Mouse (Mus musculus) C2C12 (cell line): ENCODE results near the gene Hoxd10. TPM values are rescaled to one million over a fixed set of nuclear protein-coding genes. Genes with fewer than 3 reads are reported as not detected.

Experiments used
- H3K27me3 ChIP-seq: one replicate; pipeline ENCODE4 v1.6.1; 2011; ENCODE audit not compliant: control insufficient read depth, insufficient read depth, insufficient read length
- H3K36me3 ChIP-seq: one replicate; pipeline ENCODE4 v1.6.1; 2011; ENCODE audit not compliant: control insufficient read depth, insufficient read depth
- H3K4me3 ChIP-seq: one replicate; pipeline ENCODE4 v1.5.1; 2011; ENCODE audit warnings: mild to moderate bottlenecking, control low read depth; ENCODE audit not compliant: poor library complexity, insufficient read depth, severe bottlenecking
- H3K79me2 ChIP-seq: one replicate; pipeline ENCODE4 v1.6.1; 2011; ENCODE audit not compliant: control insufficient read depth, insufficient read depth
- H3K79me3 ChIP-seq: one replicate; pipeline ENCODE4 v1.6.1; 2011; ENCODE audit warnings: low read depth, control low read depth
- H3ac ChIP-seq: one replicate; pipeline ENCODE3; 2011; ENCODE audit warnings: low read depth; ENCODE audit not compliant: control insufficient read depth, insufficient read length
- CEBPB ChIP-seq: IDR thresholded peaks from one replicate; pipeline ENCODE4 v1.6.1; 2011; ENCODE audit warnings: low read depth, mild to moderate bottlenecking, control low read depth, moderate library complexity
- CTCF ChIP-seq: IDR thresholded peaks from one replicate; pipeline ENCODE4 v1.5.1; 2011; ENCODE audit not compliant: control insufficient read depth, insufficient read depth, insufficient read length
- FOSL1 ChIP-seq: IDR thresholded peaks from one replicate; pipeline ENCODE4 v1.8.0; 2011; ENCODE audit warnings: mild to moderate bottlenecking, low read length; ENCODE audit not compliant: poor library complexity, insufficient read depth, severe bottlenecking
- MAX ChIP-seq: IDR thresholded peaks from one replicate; pipeline ENCODE4 v1.6.1; 2011; ENCODE audit warnings: mild to moderate bottlenecking, control low read depth
- MYOD1 ChIP-seq: IDR thresholded peaks from one replicate; pipeline ENCODE4 v1.6.1; 2011; ENCODE audit warnings: low read depth; ENCODE audit not compliant: control insufficient read depth, insufficient read length
- MYOG ChIP-seq: IDR thresholded peaks from one replicate; pipeline ENCODE4 v1.6.1; 2011; ENCODE audit not compliant: control insufficient read depth, insufficient read length; ENCODE audit errors: extremely low read depth
- USF1 ChIP-seq: IDR thresholded peaks from one replicate; pipeline ENCODE4 v1.6.1; 2011; ENCODE audit warnings: low read depth, mild to moderate bottlenecking, control low read depth, moderate library complexity
- polyA plus RNA-seq: library from polyadenylated mRNA; unstranded; fragments of >200 nt; fragmentation: generic; extraction: Trizol; gene quantifications from one replicate; pipeline ENCODE4 v1.2.1, GENCODE M21; 2012; ENCODE audit warnings: missing spikeins

Hoxd10 gene
- polyA plus RNA-seq, 1 experiment = not detected

- TF ChIP-seq CTCF = no peak
- no peak for TF ChIP-seq MYOG
- TF ChIP-seq FOSL1 = no peak
- TF ChIP-seq MAX = no peak
- TF ChIP-seq USF1 = no peak
- no peak for TF ChIP-seq CEBPB
- no peak for TF ChIP-seq MYOD1
- Histone ChIP-seq H3K27me3 (peaks cover 39% of the 10 kb centered on the region), H3K36me3 (no peaks in the 10 kb centered on the region), H3ac (no peak overlapping the region), H3K79me3 (no peaks in the 10 kb centered on the region), H3K79me2 (no peaks in the 10 kb centered on the region), H3K4me3 (no peak overlapping the region)
Observed at GRCm38 (mm10) chr2:74653781-74654535, 37.8 kb upstream of the Hoxd10 start.

GRCm38 (mm10) chr2:74654743-74655419 is 36.8 kb upstream of the Hoxd10 start:
- Histone ChIP-seq H3K79me3 (no peaks in the 10 kb centered on the region), H3K36me3 (no peaks in the 10 kb centered on the region), H3K79me2 (no peaks in the 10 kb centered on the region), H3K4me3 (no peak overlapping the region), H3K27me3 (peaks cover 41% of the 10 kb centered on the region), H3ac (no peak overlapping the region)
- TF ChIP-seq MYOD1 (no peak), MYOG (no peak), CEBPB (no peak), USF1 (no peak), CTCF (no peak), MAX (no peak), FOSL1 (no peak)

- Histone ChIP-seq H3K36me3 (no peaks in the 10 kb centered on the region), H3ac (no peak overlapping the region), H3K27me3 (peaks cover 41% of the 10 kb centered on the region), H3K79me3 (no peaks in the 10 kb centered on the region), H3K79me2 (no peaks in the 10 kb centered on the region), H3K4me3 (no peak overlapping the region)
- TF ChIP-seq MYOD1 (no peak), CEBPB (no peak), FOSL1 (no peak)
Observed at GRCm38 (mm10) chr2:74655420-74655781, 36.3 kb upstream of the Hoxd10 start.

- H3K27me3 ChIP-seq = peaks cover 43% of the 10 kb centered on the region
- no peaks in the 10 kb centered on the region for H3K36me3 ChIP-seq
- no peak overlapping the region for H3ac ChIP-seq
- H3K79me3 ChIP-seq = no peaks in the 10 kb centered on the region
- TF ChIP-seq USF1 = no peak
- no peak for TF ChIP-seq CEBPB
- no peak for TF ChIP-seq CTCF
- TF ChIP-seq MAX = no peak
- TF ChIP-seq MYOD1 = no peak
- TF ChIP-seq MYOG = no peak
- TF ChIP-seq FOSL1 = no peak
- no peak overlapping the region for H3K4me3 ChIP-seq
- H3K79me2 ChIP-seq = no peaks in the 10 kb centered on the region
Observed at GRCm38 (mm10) chr2:74655821-74656631, 35.7 kb upstream of the Hoxd10 start.

- Histone ChIP-seq H3K36me3 (no peaks in the 10 kb centered on the region), H3K4me3 (no peak overlapping the region), H3K79me3 (no peaks in the 10 kb centered on the region), H3K79me2 (no peaks in the 10 kb centered on the region), H3ac (no peak overlapping the region), H3K27me3 (peaks cover 47% of the 10 kb centered on the region)
- no peak for TF ChIP-seq USF1
- TF ChIP-seq MAX = no peak
Observed at GRCm38 (mm10) chr2:74656632-74657021, 35.1 kb upstream of the Hoxd10 start.
